Mouse (Mus musculus) CD4-positive, CD25-positive, alpha-beta regulatory T cell, adult 4 months (primary cell): ENCODE measurements around the gene St6gal2. TPM values are rescaled to one million over a fixed set of nuclear protein-coding genes. Genes with fewer than 3 reads are reported as not detected.

Experiments used
- ATAC-seq: one replicate; pipeline ENCODE4 v1.8.0; 2017
- polyA plus RNA-seq, 2 experiments: library from polyadenylated mRNA; unstranded; fragments of 100-300 nt; shearing (Covaris generic); gene quantifications; one replicate each; pipeline ENCODE4 v1.2.1; 2017

St6gal2 gene
- not detected for polyA plus RNA-seq

DNA sequence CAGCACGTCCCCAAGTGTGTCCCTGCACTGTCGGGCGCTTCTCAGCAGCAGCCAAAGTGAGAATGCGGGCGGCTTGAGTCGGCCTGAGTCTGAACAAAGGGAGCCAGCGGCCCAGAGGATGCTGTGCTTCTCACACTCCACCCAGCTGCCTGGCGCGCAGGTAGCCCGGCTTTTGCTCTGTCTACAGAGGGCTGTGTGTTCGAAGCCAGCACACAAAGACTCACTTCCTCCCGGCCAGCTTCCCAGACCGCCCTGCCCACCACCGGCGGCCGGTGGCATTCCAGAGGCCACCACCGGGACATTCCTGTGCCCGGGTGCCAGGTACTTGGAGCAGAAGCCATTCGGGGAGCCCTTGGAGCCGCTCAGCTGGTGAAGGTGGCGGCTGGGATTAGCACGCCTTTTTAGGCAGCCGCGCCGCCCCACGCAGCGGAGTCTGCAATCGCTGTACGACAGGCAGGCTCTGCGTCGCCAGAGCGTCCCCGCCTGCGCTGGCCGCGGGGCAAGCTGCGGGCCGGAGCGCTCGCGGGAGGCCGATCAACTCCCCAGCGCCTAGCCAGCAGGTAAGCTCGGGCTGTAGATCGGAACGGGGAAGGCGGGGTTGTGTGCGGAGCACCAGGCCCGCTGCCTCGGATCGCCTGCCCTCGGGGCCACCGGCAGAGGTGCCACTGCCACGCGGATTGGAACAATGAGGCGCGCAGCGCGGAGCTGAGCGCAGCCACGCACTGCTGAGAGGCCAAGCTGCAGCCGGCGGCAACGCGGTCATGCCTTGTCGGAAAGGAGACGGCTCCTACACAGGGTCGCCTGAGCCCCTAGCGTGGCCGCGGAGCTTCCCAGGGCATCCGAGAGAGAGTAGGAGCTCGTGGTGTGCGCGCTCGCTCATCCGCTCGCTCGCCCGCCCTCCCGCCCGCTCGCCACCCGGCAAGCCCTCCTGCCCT is at the start of gene St6gal2:
TSS of gene St6gal2 (plus strand) at position 133 of the 935 bp plus-strand sequence.
- ATAC-seq: no peak

DNA sequence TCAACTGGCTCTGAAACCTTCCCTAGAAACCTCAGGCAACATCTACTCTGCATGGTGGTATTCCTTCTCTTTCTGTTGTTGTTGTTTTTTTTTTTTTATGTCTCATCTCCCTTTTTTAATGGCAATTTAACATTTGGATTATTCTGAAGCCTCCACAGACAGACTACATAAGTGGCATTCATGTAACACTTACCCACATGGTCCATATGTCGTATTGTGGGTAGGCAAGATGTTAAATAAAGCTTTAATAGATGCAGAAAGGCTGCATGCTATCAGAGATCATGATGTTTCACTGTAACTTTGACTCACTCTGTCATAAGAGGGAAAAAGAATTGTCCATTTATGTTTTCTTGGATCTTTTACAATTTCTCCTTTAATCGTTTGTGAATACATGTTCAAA is 39.1 kb upstream of the St6gal2 start:
- ATAC-seq: no peak

- no peak for ATAC-seq
These were observed 28.7 kb upstream of the St6gal2 start for GRCm38 (mm10) chr17:55416519-55416918.

DNA sequence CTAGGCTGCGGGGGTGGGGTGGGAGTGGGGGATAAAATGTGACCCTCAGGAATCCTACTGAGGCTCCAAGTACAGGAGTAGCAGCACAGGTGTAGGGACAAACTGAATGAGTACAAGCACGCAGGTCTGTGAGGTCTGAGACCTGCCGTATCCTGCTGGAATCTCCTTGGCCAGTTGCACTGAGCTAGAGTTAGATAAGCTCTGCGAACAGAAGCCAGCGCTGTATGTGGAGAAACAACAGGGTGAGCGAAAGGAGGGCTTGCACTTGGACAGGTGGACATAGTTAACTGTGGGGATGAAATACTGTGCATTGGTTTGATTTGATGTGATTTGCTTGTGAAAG is 974 bp downstream of the St6gal2 start:
- ATAC-seq: no peak

- ATAC-seq: no peak
These were observed 1.5 kb downstream of the St6gal2 start for GRCm38 (mm10) chr17:55446698-55447097.

GRCm38 (mm10) chr17:55450943-55451342 is 5.8 kb downstream of the St6gal2 start:
- ATAC-seq: no peak

- ATAC-seq: no peak
These were observed 9.3 kb downstream of the St6gal2 start for GRCm38 (mm10) chr17:55454487-55454886.

DNA sequence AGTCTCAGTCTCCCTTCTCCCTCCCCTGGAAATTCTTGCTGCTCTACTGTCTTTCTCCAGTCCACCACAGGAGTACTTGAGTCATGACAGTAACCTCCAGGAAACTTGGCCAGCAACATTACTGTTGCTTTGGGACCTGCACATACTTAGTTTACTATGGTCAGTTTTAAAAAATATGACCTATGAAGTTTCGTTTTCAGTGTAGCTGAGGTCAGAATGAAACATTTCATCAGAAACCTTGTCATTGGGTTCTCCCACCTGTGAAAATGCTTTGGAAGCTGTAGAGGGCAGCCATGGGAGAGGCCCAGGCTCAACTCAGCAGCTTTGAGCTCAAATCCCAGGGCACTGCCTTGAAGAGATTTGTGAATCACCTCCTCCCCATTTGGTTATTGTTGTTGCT is 15.0 kb downstream of the St6gal2 start:
- no peak for ATAC-seq

DNA sequence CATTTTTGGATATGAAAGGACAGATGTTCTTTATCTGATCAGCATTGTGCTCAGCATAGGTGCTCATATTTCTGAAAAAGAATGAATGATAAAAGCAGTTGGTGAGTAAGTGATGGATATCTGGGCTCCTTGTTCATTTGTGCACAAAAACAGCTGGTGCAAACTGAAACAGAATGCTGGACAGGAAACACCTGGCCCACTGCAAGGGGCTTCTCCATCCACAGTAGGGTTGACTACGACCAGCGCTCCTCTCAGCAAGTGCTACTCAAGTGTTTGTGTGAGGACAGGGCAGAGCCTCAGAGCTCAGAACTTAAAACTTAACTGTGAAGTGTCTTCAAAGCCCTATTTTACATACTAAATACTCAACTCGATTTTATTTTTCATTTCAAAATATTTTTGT is 22.4 kb downstream of the St6gal2 start:
- no peak for ATAC-seq

DNA sequence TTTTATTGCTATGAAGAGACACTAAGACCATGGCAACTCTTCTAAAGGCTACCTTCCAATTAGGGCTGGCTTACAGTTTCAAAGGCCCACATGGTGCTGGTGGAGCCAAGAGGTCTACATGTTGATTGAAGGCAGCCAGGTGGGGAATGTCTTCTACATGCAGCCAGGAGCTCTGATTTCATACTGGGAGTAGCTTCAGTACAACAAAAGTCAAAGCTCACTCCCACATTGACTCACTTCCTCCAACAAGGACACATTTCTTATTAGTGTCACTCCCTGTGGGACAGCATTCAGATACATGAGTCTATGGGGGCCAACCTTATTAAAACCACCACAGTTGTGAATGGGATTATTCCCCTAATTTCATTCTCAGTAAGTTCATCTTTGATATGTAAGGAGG is 23.8 kb downstream of the St6gal2 start:
- no peak for ATAC-seq

DNA sequence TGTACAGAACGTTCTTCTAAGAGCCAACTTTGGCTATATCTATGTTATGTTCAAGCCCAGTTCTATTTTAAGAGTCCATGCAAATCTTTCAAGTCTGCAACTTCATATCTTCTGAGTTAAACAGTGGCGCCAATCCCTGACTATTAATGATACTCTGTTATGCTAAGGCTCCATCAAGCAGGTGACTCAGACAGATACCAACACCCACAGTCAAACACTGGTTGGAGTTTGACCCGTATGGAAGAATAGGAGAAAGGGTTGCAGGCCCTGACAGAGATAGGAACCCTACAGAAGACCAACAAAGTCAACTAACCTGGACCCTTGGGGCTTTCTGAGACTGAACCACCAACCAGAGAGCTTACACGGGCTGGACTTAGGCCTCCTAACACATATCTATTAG is 30.8 kb downstream of the St6gal2 start:
- ATAC-seq: no peak

DNA sequence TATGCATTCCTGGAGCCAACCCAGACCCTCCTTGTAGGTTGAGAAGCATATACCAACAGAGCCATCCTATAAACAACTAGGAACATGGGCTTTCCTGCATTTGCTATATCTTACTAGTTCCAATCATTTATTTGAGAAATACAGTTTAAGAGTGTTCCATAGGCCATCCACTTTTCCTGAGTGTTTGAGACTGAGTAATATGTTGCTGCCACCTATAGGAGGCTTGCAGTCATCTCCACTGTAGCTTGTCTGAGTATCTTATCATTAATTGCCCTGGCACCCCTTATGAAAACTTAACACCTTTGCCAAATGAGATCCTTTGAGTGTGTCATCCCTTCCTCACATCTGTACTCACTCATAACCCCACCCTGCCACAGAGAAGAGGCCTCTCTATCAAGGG is 32.2 kb downstream of the St6gal2 start:
- no peak for ATAC-seq

DNA sequence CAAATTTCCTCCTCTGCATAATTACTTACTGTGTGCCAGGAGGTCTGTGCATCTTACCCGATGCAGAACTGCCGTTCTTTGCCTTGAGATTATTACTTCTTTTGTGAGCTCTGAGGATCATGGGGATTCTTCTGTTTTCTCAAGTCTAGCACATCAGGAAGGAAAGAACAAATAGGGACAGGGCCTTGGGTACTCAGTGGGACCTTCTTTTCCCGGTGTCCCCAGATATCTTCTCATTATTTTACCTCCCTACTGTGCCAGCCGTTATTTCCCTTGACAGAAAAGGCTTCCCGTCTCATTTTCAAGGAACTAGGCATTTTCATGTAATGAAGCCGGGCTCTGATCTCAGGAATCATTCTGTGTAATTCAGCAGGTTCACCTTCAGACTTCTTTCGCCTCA is 34.2 kb downstream of the St6gal2 start:
- no peak for ATAC-seq

- no peak for ATAC-seq
These were observed 39.1 kb downstream of the St6gal2 start for GRCm38 (mm10) chr17:55484108-55484870.

- ATAC-seq: no peak
These were observed 86.7 kb downstream of the St6gal2 start for GRCm38 (mm10) chr17:55531872-55532271.

- no peak for ATAC-seq
These were observed 103.3 kb downstream of the St6gal2 start for GRCm38 (mm10) chr17:55548476-55548875.

- ATAC-seq: no peak
These were observed 116.6 kb downstream of the St6gal2 start for GRCm38 (mm10) chr17:55561774-55562173.

Other genes starting within 250 kb of the St6gal2 start
- gene Vmn2r118, start 179.8 kb downstream of the St6gal2 start, polyA plus RNA-seq: not detected